Mouse (Mus musculus): ENCODE results near the gene Gp6. TPM values are rescaled to one million over a fixed set of nuclear protein-coding genes. Genes with fewer than 3 reads are reported as not detected.
"Not testable (repeated sequence)": the region's sequence is repeated elsewhere in the genome, so short reads cannot be mapped to it uniquely, and the experiment has no call there.

Gene Gp6
- 0.04 TPM in 1 of 2 replicates, not detected in the other for polyA plus RNA-seq (2012; rRNA removed)

DNA sequence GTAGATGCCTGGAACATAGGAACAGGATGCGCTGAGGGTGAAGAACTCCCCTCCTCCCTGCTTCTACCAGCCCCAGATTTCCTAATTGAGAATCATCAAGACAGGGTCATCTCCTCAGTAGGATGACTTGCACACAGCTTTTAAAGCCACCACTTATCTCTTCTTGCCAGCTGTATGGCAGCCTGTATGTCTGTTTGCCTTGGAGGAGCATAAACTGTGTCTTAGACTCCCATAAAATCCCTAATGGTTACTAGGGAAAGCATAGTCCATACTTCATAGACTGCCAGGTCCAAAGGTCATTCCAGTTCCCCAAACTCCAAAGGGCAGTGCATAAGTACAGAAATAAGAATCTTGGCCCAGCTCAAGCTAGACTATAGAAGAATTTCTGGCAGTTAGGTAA is at the start of gene Gp6:
Gene Gp6, minus strand, starts transcription at position 15 of the 400 bp plus-strand sequence.
- DNase-seq (ENCODE audit: low read depth, low spot score): peak; percentile 53
- 61% methylated on average over 1 of the region's 1 CpGs for WGBS

- WGBS: 11% methylated on average over 1 of the region's 1 CpGs
- DNase-seq (ENCODE audit: low read depth, low spot score): no peak
Observed at GRCm38 (mm10) chr7:4447138-4447537, 49.6 kb upstream of the Gp6 start.

DNA sequence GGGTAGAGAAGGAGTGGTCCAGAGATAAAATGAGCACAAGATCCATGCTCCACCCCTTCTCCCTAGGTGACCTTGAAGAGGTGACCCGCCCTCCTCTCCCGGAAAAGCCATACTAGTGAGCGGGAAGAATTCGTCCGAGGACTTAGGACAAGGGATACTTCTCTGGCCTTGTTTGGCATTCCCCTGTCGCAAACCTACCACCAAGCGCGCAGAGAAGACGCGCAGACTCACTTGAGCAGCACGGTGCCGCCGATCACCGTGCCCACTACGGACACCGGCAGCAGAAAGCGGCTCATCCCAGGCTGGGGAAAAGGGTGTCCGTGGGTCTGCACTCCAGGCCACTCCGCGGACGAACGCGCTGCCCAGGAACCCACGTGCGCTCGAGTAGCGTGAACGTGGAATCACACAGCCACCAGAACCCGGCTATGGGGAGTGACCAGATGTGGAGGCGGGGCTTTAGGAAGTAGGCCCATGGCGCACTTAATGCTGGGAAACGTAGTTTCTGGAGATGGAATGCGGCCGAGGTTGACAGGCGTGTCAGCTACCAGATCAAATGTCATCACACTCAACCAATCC is 47.8 kb upstream of the Gp6 start, which contains the start of gene Rdh13:
Gene Rdh13, minus strand, starts transcription at position 434 of the 576 bp plus-strand sequence.
- under 1% methylated on average over 35 of the region's 35 CpGs for WGBS
- peak; percentile 94 for DNase-seq (ENCODE audit: low read depth, low spot score)

GRCm38 (mm10) chr7:4440549-4440948 is 43.0 kb upstream of the Gp6 start:
- DNase-seq (ENCODE audit: low read depth, low spot score): no peak
- 90% methylated on average over 10 of the region's 10 CpGs for WGBS

DNA sequence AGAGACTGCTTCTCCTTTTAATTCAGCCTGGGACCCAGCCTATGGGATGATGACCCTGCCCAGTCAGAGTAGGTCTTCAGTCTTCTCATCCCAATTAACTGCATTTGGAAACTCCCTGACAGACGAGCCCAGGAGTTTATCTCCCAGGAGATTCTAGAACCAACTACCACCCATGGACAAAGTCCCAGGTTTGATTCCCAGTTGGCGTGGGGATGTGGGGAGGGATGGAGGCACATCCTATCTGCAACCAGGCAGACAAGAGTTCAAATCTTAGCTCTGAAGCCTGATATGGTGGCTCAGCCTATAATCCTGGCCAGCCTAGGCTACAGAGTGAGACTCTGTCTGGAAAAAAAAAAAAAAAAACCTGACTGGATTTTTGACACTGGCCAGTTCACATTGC is 40.2 kb upstream of the Gp6 start:
- WGBS: 87% methylated on average over 2 of the region's 2 CpGs
- DNase-seq (ENCODE audit: low read depth, low spot score): no peak

DNA sequence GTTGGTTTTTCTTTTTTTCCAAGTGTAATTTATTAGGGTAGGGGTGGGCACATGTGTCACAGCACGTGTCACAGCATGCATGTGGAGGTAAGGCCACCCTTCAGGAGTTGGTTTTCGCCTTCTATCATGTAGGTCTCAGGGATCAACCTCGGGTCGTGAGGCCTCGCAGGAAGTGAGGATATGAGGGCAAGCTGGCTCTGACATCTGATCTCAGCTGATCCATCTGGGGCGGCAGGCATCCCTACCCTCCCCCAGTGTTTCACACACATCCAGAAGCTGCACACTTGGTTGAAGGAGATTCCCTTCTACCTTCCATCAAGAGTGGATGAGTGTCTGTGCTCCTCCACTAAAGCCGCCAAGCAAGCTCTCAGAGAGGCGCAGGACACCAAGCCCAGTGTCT is 34.5 kb upstream of the Gp6 start:
- whole genome bisulfite sequencing: 89% methylated on average over 8 of the region's 8 CpGs
- no peak for DNase-seq (ENCODE audit: low read depth, low spot score)

- peak; percentile 52 for DNase-seq (ENCODE audit: low read depth, low spot score)
- 81% methylated on average over 6 of the region's 6 CpGs for WGBS
Observed at GRCm38 (mm10) chr7:4431548-4431947, 34.0 kb upstream of the Gp6 start.

DNA sequence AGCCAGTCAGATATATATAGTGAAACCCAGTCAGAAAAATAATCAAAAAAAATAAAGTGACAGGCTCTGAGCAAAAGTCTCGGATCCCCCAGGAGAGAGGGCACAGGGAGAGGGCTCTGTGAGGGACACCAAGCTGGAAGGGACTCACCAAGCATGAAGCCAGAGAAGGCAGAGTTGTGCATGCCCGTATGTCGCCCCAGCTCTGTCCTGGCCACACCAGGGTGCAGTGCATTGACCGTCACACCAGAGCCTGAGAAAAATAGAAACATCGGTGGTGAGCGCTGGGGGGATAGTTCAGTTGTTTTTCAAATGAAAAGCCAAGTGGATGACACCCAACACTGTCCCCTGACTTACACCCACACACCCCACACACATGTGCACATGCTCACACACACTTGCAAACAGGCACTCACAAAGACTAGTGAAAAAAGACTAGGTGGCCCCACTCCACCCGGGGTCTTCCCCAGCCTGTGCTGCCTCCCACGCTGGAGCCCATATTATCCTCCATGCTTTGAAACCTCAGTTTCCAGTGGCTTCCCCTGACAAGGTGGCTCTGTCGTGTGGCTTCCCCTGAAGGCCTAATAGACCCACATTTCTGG is 32.8 kb upstream of the Gp6 start:
- WGBS: 94% methylated on average over 9 of the region's 9 CpGs
- DNase-seq (ENCODE audit: low read depth, low spot score): no peak

DNA sequence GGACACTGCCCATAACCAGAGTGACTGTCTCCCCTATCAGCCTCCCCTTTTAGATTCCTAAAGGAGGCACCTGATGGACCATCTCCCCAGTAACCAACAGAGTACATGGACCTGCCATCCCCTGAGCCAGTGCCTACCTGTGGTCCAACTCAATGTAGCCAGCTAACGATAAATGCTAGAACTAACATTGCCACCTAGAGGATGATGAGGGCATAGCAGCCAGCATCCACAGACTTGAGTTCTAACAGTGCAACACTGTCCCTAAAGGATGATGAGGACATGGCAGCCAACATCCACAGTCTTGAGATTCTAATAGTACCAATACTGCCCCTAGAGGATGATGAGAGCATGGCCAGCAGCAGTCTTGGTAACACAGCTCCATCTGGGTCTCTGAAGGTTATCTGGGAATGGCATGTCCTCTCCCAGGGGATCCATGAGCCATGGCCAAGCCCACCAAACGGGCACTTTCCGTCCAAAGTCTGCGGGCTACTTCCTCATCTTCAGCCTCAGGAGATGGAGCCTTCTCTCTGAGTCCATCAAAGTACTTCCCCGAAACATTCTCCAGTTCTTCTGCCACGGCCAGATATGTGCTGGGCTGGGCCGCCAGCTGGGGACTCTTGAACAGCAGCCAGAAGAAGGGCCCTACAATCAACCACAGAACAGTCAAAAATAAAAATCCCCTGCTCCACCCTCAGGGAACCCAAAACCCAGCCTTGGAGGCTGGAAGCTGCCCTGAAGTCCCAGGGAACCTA is 29.8 kb upstream of the Gp6 start:
- 70% methylated on average over 7 of the region's 7 CpGs for WGBS
- peak; percentile 86 for DNase-seq (ENCODE audit: low read depth, low spot score)

DNA sequence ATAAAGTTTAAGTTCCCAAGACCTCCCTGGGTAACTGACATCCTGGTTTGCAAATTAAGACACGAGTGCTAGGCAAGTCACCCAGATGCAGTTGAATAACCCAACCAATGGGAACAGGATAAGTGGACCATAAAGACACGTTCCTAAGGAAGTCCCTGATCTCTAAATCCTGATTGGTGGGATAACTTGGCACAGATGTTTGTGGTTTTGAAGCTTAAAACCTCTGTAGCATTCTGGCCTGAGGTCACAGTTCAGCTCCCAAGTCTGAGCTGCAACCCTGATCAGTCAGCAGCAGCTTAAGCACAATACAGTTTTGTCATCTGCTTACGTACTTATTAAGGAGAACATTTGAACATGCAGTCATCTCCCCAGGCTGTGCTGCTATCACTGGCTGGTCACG is 22.7 kb upstream of the Gp6 start:
- WGBS: 54% methylated on average over 4 of the region's 4 CpGs
- no peak for DNase-seq (ENCODE audit: low read depth, low spot score)

DNA sequence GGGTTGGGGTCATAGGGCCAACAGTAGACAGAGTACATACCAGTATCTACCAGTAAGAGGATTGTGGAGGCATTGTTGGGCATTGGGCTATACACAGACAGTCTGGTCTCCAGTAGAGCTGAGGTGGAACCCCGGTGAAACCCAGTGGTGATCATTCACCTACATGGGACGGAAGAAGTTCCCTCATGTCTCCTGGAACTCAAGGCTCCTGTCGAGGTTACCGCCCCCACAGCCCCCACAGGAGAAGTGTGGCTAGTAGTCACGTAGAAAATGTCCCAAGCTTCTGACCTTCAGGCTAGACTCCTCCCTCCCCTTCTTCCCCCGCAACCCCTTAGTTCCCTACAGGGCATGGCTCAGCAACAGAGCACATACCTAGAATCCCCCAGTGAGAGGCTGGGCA is 22.1 kb upstream of the Gp6 start:
- 87% methylated on average over 6 of the region's 6 CpGs for WGBS
- no peak for DNase-seq (ENCODE audit: low read depth, low spot score)

- WGBS: 98% methylated on average over 15 of the region's 15 CpGs
Observed at GRCm38 (mm10) chr7:4412406-4412805, 14.9 kb upstream of the Gp6 start.

GRCm38 (mm10) chr7:4373521-4373920 is 24.0 kb downstream of the Gp6 start:
- DNase-seq (ENCODE audit: low read depth, low spot score): no peak
- WGBS: 83% methylated on average over 7 of the region's 7 CpGs

More at GRCm38 (mm10) chr7:4412406-4412805, 14.9 kb upstream of the Gp6 start:
- DNase-seq (ENCODE audit: low read depth, low spot score): not testable (repeated sequence)

DNA sequence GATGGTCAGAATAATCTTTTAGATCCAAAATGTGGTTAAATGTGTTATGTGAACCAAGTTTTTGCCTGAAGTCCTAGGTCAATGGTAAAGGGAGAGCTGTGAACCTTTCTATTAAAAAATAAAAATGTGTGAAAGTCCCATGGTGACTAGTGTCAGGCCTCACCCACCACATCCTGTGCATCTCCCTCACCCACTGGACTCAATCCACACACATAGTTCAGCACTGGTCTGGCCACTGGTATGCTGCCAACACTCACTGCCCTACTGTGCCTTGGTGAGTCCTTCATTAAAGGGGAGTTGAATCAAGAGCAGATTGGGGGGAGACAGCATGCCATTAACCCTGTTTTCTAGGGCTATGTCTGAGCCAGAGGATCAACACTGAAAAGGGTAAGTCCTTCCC is 60.0 kb downstream of the Gp6 start, which contains the start of gene Ncr1:
Gene Ncr1, plus strand, starts transcription at position 216 of the 400 bp plus-strand sequence.
- DNase-seq (ENCODE audit: low read depth, low spot score): no peak

DNA sequence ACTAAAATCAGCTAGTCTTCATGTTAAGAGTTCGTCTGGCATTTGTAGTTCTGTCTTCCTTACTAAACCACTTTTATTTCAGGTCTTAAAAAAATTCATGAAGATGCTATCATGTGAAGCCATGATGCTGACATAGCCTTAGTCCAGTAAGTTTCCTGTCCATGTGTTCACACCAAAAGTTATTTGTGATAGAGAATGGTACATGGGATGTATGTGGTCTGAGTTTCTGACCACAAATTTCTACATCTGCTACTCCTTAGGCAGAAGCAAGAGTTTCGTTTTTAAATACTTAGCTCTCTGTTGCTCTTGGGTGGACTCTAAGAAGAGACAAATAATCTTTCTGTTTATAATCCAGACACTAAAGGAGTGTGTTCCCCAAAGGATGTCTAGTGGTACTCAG is 74.2 kb downstream of the Gp6 start:
- 68% methylated on average over 2 of the region's 2 CpGs for WGBS
- no peak for DNase-seq (ENCODE audit: low read depth, low spot score)

Other genes with a start within 250 kb of the Gp6 start
- gene Leng9, start 247.4 kb downstream of the Gp6 start, polyA plus RNA-seq (2012; rRNA removed): 30.0 and 45.0 TPM in 2 replicates
- gene Cdc42ep5, start 232.9 kb downstream of the Gp6 start, polyA plus RNA-seq (2012; rRNA removed): 220 and 269 TPM in 2 replicates
- gene Lilra5, start 160.0 kb downstream of the Gp6 start, polyA plus RNA-seq (2012; rRNA removed): 0.69 and 1.2 TPM in 2 replicates
- 0.19 and 0.29 TPM in 2 replicates for gene Ncr1, start 60.0 kb downstream of the Gp6 start, polyA plus RNA-seq (2012; rRNA removed)
- 16.1 and 20.9 TPM in 2 replicates for gene Rdh13, start 47.9 kb upstream of the Gp6 start, polyA plus RNA-seq (2012; rRNA removed)
- 0.81 and 1.7 TPM in 2 replicates for gene Eps8l1, start 62.9 kb upstream of the Gp6 start, polyA plus RNA-seq (2012; rRNA removed)
- 42.8 and 51.7 TPM in 2 replicates for gene Ppp1r12c, start 103.9 kb upstream of the Gp6 start, polyA plus RNA-seq (2012; rRNA removed)
- gene Tnnt1, start 118.6 kb upstream of the Gp6 start, polyA plus RNA-seq (2012; rRNA removed): 0.74 and 1.7 TPM in 2 replicates
- 1.5 and 1.9 TPM in 2 replicates for gene Tnni3, start 126.5 kb upstream of the Gp6 start, polyA plus RNA-seq (2012; rRNA removed)
- 2.4 and 3.5 TPM in 2 replicates for gene Dnaaf3, start 134.7 kb upstream of the Gp6 start, polyA plus RNA-seq (2012; rRNA removed)
- gene Syt5, start 149.8 kb upstream of the Gp6 start, polyA plus RNA-seq (2012; rRNA removed): 4.5 and 5.3 TPM in 2 replicates
- 85.7 and 191 TPM in 2 replicates for gene Ptprh, start 206.3 kb upstream of the Gp6 start, polyA plus RNA-seq (2012; rRNA removed)
- gene Tmem86b, start 233.7 kb upstream of the Gp6 start, polyA plus RNA-seq (2012; rRNA removed): 72.9 and 162 TPM in 2 replicates

Measured in large intestine, adult 2 months (tissue).